Mouse (Mus musculus) bone marrow macrophage, adult 2 months (primary cell): ENCODE data around the gene Babam2. TPM values are rescaled to one million over a fixed set of nuclear protein-coding genes. Genes with fewer than 3 reads are reported as not detected.
"Not testable (repeated sequence)": the region's sequence is repeated elsewhere in the genome, so short reads cannot be mapped to it uniquely, and the experiment has no call there.

Source experiments
- H3K27ac ChIP-seq: 2 replicates; pipeline ENCODE4 v1.5.1; 2012; ENCODE audit warnings: low read depth, low read length; ENCODE audit not compliant: insufficient read depth
- H3K4me1 ChIP-seq: 2 replicates; pipeline ENCODE4 v1.6.1; 2012; ENCODE audit warnings: low read length; ENCODE audit not compliant: control insufficient read depth, insufficient read depth
- H3K4me3 ChIP-seq: 2 replicates; pipeline ENCODE4 v1.5.1; 2012; ENCODE audit warnings: mild to moderate bottlenecking, low read length, moderate library complexity; ENCODE audit not compliant: insufficient read depth
- CTCF ChIP-seq: IDR thresholded peaks from 2 replicates; pipeline ENCODE4 v1.5.1; 2012; ENCODE audit warnings: low read depth, mild to moderate bottlenecking, low read length, moderate library complexity
- POLR2A ChIP-seq: IDR thresholded peaks from 2 replicates; pipeline ENCODE4 v1.6.1; 2012; ENCODE audit warnings: mild to moderate bottlenecking, low read depth, low read length, borderline replicate concordance
- polyA plus RNA-seq: library from polyadenylated mRNA; stranded (reverse); fragments of >200 nt; gene quantifications from 2 replicates; pipeline ENCODE4 v1.2.4, GENCODE M21; 2012; ENCODE audit not compliant: missing spikeins, insufficient read depth, insufficient read length

The Babam2 gene
- polyA plus RNA-seq, 1 experiment: 69.4 TPM

DNA sequence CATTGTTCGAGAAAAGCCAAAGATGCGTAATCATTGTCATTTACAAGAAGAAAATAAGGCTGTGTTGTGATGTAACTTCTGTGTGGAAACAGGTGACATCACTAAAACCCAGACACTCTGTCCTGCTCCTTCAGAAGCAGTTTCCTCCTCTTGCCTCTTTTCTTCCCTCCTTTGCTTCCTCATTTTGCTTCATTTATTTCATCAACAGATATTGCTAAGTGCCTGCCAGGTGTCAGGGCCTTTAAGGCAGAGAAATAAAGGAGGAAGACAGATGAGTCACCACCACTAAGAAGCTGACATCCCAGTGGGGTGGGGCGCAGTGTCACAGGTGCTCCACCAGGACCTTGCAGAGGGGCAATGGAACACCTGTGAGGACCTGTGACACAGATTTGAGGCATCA lies 258.9 kb downstream of the Babam2 start:
- peaks cover 8% of the 10 kb centered on the region for H3K4me1 ChIP-seq
- TF ChIP-seq CTCF: no peak
- H3K4me3 ChIP-seq: no peak overlapping the region
- H3K27ac ChIP-seq: no peak overlapping the region

- H3K27ac ChIP-seq: no peak overlapping the region
- no peak overlapping the region for H3K4me3 ChIP-seq
- peaks cover 9% of the 10 kb centered on the region for H3K4me1 ChIP-seq
- TF ChIP-seq POLR2A (no peak), CTCF (no peak)
These were observed 262.4 kb downstream of the Babam2 start for GRCm38 (mm10) chr5:31959886-31960285.

- Histone ChIP-seq H3K4me3 (no peak overlapping the region), H3K27ac (no peak overlapping the region), H3K4me1 (peaks cover 2% of the 10 kb centered on the region; the same call in 1 of the 2 replicates)
- TF ChIP-seq POLR2A (no peak), CTCF (no peak)
These were observed 263.9 kb downstream of the Babam2 start for GRCm38 (mm10) chr5:31961423-31961822.

DNA sequence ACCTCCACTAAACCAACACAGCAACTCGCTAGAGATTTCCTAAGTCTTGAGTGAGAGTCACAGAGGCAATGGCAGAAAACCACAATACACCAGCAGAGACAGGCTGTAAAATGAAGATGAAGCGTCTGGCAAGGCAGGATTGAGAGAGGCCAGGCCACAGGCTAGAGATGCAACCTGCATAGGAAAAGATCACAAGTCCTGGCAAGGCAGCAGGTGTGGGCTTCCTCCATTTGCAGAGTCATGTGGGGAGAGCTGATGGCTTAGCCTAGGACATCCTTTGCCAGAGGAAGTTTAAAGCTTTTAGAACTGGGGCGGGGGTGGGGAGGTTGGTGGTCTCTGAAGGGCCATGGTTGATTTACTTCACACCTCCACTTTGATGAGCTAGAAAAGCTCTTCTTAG lies 264.9 kb downstream of the Babam2 start:
- peaks cover 2% of the 10 kb centered on the region; the same call in 1 of the 2 replicates for H3K4me1 ChIP-seq
- TF ChIP-seq POLR2A (no peak), CTCF (no peak)
- H3K27ac ChIP-seq: no peak overlapping the region
- no peak overlapping the region for H3K4me3 ChIP-seq

DNA sequence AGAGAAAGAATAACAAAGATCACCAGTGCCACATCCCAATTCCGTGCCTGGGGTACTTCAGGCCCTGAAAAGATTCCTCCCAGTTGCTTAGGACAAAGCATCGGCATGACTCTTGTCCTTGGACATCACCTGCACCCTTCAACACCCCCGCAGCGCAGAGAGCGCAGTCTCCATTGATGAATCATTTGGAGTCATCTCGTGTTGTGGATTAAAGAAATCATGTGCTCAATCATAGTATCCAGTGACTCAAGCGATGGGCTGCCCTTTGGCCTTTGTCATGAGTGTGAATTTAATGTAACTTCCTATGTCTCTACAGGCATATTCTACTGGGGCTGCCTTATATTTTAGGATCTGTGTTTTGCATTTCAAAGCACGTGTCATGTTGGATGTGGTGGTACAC lies 265.9 kb downstream of the Babam2 start:
- Histone ChIP-seq H3K4me3 (no peak overlapping the region), H3K27ac (no peak overlapping the region), H3K4me1 (peaks cover 2% of the 10 kb centered on the region; the same call in 1 of the 2 replicates)
- TF ChIP-seq CTCF (no peak), POLR2A (no peak)

DNA sequence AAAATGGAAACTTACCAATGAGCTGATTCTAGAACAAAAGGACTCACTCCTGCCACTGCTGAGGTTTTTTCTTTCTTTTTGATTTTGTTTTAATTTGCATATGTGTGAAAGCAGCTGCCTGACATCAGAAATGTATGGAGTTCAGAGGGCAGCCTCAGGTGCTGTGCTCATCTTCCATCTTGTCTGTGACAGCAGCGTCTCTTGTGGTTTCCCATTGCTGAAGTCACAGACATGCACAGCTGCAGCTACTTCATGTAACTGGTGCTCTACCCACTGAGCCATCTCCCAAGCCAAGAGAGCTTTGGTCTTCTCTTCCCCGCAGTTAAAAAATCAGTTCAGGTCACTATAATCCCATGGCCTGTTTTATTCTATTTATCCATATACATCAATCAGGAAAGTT lies 266.4 kb downstream of the Babam2 start:
- TF ChIP-seq CTCF: no peak
- no peak for TF ChIP-seq POLR2A
- H3K4me1 ChIP-seq: peaks cover 2% of the 10 kb centered on the region; the same call in 1 of the 2 replicates
- H3K27ac ChIP-seq: no peak overlapping the region

GRCm38 (mm10) chr5:31966741-31967140 lies 269.3 kb downstream of the Babam2 start:
- no peak for TF ChIP-seq POLR2A
- TF ChIP-seq CTCF: no peak
- no peaks in the 10 kb centered on the region for H3K4me1 ChIP-seq
- H3K27ac ChIP-seq: no peak overlapping the region
- no peak overlapping the region for H3K4me3 ChIP-seq

More for the DNA sequence above, 266.4 kb downstream of the Babam2 start:
- no peak overlapping the region for H3K4me3 ChIP-seq

DNA sequence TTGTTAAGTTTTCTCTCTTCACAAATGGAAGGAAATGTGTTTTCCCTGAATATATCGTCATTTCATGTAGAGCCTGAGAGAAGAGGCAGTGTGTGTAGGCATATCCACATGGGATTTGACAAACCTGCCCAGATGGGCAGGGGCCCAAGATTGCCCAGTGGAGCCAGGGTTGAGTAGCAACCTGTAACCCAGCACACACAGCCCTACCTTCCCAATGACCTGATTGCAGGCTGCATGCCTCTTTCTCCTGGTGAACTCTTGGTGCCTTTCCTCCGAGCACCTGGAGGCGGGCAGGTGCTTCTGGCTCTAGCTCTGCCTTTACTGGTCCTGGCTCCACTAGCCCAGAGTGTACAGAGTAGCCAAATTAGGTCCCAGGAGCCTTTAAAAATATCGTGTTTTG lies 270.0 kb downstream of the Babam2 start:
- no peak overlapping the region for H3K27ac ChIP-seq
- TF ChIP-seq POLR2A (no peak), CTCF (no peak)
- H3K4me3 ChIP-seq: no peak overlapping the region
- H3K4me1 ChIP-seq: no peaks in the 10 kb centered on the region

DNA sequence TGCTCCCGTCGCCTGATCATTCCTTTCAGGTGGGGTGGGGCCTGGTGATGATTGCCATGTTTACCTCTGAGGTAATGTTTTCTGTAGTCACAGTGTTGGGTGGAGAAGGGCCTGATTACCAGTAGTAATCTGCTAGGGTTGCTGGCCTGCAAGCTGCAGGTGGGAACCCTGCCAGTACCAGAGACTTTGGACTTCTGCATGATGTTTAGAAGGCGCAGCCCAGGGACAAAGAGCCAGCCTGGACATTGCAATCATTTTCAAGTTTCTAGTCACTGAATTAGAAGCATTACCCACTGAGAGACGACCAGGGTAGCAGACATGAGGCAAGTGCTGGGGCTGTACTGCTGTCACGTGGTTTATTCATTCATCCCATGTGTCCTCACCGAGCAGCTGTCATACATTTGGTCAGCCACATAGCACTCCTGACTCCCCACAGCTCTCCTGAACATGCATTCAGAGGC lies 270.6 kb downstream of the Babam2 start:
- Histone ChIP-seq H3K27ac (no peak overlapping the region), H3K4me3 (no peak overlapping the region), H3K4me1 (no peaks in the 10 kb centered on the region)
- TF ChIP-seq CTCF: no peak
- TF ChIP-seq POLR2A: no peak

- H3K27ac ChIP-seq, H3K4me1 ChIP-seq, H3K4me3 ChIP-seq: not testable (repeated sequence)
These were observed 274.9 kb downstream of the Babam2 start for GRCm38 (mm10) chr5:31972416-31972815.

- H3K4me1 ChIP-seq: no peaks in the 10 kb centered on the region
- H3K27ac ChIP-seq: no peak overlapping the region
- TF ChIP-seq CTCF (no peak), POLR2A (no peak)
- no peak overlapping the region for H3K4me3 ChIP-seq
These were observed 277.2 kb downstream of the Babam2 start for GRCm38 (mm10) chr5:31974614-31975168.
